Mouse (Mus musculus) ovary, postnatal 36 days (tissue): ENCODE measurements around the gene Lyst.

Source experiments
- DNase-seq: peaks from one replicate; pipeline ENCODE4 v3.0.0; 2022; ENCODE audit warnings: low spot score, mixed read lengths

Lyst gene

DNA sequence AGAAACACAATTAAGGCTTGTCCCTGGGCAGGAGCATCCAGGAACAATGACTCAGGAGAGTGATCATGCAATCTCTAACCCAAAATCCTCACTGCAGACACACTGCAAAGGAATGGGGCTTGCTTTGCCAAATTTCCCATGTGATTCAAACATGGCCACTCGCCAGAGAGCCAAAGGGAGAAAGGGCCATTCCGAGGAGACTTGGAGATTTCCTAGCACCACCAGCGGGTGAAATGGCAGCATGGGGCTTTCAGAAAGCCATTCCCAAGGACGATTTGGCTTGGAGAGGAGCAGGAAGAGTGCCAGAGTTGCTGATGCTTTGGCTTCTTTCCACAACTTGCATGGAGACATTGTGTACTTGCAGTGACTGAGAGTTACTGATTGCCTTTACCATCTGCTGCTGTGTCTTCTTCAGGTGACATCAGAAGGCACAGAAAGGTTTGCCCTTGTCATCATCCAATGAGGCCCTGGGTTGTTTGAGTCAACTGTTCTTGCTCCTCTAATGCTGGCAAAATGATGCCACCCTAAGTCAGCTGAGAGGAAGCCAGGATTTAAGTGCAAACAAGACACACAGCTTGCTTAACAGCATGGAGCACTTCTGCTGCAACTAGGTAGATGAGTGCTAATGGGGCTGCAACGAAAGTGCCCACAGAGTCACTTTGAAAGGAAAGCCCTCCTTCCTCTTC lies 16.5 kb upstream of the Lyst start:
- peak; percentile 65 for DNase-seq

DNA sequence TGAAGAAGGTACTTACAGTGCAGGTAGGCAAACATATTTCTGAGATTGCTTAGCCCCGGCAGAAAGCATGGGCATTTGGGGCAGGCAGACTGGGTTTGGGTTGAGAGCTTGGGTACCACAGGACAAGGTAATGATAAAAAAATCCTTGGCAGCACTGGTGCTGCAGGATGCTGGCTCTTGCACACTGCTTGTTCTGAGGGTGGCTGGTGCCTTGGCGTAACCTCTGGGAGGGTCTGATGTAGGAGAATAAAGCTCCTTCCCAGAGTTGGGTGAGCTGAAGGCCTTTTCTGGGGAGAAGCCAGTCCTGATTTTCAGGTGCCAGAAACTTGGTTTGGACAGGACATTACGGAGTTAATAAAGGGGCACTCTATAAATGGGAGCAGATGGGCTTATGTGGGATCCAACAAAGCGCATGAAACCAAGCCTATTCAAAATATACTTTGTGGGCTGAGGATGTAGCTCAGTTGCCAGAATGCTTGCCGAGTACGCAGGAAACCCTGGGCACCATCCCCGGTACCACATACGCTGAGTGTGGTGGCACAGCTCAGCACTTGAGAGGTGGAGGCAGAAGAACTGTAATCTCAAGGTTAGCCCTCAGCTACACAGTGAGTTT lies 15.8 kb upstream of the Lyst start:
- DNase-seq: no peak

DNA sequence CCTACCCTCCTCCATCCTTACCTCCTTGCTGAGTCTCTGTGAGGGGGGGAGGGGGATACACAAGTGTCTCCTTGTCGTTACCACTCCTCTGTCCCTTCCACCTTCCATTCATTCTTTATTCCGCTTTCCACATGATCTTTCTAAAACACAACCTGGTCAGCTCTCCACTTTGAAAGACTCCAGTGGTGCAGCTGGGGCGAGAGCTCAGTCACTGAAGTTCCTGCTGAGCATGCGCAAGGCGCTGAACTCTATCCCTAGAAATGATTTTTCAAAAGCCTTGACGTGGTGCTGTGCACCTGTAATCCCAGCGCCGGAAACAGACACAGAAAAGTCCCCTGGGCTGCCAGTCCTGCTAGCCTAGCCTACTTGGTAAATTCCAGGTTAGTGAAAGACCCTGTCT lies 15.1 kb upstream of the Lyst start:
- no peak for DNase-seq

DNA sequence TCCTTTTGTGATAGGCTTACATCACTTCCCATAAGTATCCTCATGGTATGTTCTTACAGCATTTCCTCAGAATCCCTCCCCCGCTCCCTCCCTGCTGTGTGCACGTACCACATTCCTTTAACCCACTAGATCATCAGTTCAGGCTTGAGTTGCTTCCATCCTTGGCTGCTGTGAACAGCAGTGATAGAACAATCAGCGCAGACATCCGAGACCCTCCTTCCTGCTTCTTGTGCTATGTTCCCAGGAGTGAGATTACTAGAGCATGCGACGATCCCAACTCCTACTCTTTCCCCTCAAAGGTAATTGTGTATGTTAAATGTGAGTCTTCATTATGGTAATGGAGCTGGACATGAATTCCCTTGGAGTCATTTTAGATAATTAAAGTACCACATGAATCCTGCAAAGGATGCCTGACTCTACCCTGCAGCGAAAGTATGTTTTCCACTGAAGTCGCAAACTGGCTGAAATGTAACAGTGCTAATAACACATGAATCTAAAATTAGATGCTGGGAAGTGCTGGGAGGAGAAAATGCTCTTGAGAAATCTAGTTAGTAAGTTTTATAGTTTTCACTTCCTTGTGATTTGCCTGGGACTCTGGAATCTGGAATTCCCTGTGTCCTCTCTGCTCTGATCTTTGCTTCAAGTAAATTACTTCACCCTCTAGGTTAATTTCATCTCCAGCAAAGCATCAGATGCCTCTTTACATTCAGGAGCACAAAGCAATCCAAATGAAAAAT lies 13.6 kb upstream of the Lyst start:
- no peak for DNase-seq

DNA sequence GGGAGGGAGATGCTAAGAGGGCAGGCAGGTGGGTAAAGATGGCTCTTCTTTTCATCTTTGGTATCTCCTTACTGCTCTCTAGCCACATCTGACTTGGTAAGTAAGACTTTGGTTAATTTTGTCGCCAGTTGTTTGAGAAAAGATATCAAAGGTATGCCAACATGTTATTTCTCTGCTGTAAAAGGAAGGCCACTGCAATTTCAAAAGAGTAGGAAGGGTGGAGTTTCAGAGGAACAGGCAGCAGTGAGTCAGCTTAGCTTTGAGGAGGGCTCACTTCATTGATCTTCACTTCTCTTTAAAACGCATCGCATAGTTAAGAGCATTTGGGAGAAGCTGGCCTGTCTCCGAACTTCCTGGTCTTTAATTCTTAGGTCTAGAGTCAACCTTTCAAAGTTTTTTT lies 8.2 kb upstream of the Lyst start:
- no peak for DNase-seq

DNA sequence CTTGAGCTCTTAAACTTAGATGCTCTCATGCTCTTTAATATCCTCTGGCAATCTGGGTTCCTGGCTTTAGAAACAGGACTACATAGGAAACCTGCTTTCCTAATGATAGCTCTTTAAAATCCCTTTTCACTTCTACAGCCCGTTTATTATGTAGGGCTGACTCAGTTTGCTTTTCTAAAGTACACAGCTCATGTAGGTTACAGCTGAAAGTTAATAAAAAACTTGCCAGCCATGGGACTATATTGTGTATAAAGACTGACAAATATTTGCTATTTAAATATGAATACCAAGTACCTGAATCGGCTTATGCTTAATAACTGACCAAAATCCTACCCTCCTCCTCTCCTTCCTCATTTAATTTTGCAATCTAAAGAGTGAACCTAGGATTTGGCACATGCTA lies 6.7 kb upstream of the Lyst start:
- no peak for DNase-seq

DNA sequence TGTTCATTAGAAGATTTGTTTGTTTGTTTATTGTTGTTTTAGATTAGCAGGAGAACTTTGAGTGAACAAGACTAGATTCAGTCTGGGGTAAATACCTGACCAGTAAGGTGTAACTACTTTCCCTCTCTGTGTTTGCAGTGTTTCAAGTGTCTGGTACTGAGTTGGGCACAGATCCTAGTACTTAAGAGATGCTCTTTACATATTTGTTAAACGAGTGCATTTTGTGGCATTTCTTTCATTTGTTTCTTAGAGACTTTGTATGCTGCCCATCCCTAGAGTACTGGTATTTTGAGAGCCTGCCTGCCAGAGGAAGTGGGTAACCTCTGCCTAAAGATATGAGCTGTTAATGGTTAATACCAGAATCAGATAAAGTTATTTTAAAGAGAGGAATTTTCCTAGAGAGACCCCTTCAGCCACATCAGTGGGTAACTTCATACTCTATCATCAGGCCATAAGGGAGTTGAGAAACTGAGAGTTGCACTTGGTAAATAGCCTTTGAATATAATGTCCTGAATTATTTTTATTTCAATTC lies 2.5 kb upstream of the Lyst start:
- DNase-seq: no peak

DNA sequence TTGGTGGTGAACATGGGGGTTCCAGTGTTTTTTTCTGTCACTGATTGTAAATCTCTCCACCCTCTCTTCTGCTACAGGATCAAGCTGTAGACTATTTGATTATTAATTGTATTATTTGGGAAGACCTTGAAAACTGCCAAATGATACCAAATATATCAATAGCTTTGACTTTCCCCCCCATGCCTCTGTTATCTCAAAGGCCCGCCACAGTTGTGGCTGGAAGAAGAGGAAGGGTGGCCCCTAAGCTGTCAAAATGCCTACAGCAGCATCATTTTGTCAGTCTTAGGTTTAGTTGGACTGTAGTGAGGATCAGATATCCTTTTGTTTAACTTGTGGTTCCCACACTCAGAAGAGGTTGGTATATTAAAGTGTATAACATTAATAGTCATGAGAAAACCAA lies 1.7 kb upstream of the Lyst start:
- no peak for DNase-seq

DNA sequence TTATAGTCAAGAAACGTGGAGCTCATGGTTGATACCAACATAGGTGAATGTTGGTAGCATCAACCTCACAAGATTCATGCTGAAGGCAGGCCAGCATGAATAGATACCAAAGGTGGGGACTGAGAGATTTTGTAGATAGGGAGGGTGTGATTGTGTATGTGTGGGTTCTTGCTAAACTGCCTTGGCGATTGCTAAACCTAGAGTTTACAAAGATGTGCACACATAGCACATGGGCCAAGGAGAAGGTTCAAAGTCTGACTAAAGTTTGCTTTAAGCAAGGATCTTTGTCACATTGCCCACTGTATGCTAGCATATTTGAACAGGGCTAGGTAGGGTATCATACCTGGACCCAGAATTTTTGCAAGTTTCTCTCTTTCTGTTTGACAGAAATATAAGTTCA lies 1.2 kb upstream of the Lyst start:
- DNase-seq: no peak

DNA sequence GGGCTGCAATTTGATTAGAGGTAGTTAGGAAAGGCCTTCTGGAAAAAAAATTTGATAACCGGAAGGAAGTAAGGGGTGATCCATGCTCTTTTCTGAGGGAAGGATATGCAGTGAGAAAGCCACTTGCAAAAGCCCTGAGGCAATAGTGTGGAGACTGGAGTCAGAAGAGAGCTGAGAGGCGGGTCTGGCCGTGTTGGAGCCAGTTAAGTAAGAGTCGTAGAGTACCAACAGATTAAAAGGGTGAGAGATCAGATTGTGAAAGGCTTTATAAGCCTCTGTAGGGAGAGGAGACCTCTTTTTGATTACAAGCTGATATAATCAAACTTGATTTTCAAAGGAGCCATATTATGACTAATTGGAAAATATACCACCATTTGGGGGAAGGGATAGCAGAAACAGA lies 1.7 kb downstream of the Lyst start:
- DNase-seq: no peak

DNA sequence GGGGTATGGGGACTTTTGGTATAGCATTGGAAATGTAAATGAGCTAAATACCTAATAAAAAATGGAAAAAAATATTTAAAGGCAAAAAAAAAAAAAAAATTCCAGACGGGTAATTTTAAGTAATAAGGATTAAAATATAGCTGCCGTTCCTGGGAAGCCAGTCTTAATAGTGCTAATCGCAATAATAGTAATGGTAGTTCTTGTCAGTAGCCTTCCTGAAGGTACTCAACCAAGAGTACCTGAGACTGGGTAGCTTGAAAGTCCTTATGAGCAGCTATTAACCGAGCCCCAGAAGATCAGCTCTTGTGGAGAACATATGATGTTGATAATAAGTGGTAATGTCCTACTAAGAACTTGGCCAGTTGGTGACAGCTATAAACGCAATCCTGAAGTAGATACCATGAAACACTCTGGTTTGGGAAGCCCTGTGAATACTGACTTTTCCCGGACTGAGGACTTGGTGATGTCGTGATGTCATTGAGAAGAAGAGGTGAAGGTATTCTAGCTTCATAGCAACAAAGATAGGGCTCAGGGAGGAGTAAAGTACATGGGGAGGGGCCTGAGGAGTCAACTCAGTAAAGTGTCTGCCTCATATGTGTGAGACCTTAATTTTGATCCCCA lies 6.3 kb downstream of the Lyst start:
- no peak for DNase-seq

DNA sequence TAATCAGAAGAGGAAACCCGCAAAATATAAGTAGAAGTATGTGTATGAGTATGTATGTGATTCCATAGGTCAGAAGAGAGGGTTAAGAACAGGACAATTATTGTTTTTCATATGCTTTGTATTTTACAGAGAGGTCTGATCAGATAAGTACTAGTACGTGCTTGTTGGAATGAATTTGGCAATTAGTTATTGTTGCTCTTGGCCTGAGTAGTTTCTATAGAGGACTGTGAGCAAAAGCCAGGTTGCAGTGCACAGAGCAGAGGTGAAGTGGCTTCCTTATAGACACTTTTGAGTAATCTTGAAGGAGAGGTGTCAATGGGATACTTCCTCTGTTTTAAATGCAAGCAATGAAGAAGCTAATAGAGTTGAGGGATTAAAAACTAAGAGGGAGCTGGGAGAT lies 7.7 kb downstream of the Lyst start:
- no peak for DNase-seq

DNA sequence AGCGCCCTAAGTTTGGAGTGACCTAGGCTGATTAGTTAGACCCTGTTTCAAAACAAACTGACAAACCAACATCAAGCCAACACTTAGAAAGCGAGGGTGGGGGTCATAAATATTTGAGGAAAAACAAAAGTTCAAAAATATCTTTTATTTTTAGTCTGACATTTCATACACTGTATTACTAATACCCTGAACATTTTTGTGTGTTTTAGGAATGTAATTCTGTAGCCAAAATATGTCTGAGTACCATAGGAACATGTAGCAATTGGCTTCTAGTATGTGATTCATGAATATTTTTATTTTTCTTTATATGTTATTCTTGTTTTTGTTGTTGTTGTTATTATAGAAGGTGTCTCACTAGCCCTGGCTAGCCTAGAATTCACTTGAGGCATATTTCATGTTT lies 11.2 kb downstream of the Lyst start:
- DNase-seq: no peak

DNA sequence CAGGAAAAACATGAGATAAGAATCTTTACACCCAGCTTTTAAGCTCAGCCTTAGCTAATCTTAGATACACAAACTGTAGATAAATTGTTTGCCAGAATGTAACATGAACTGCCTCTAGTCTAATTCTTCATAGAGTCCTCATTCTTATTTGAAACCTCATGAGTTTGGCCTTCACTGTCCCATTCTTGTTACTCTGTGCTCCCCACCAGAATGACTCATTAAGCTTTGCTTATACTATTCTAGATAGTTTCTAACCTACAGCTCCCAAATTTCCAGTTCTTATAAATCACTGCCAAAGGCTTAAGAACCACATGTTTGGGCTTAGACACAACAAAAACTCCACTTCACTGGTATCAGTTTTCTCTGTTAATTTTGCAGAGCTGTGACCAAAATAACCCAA lies 16.0 kb downstream of the Lyst start:
- no peak for DNase-seq

DNA sequence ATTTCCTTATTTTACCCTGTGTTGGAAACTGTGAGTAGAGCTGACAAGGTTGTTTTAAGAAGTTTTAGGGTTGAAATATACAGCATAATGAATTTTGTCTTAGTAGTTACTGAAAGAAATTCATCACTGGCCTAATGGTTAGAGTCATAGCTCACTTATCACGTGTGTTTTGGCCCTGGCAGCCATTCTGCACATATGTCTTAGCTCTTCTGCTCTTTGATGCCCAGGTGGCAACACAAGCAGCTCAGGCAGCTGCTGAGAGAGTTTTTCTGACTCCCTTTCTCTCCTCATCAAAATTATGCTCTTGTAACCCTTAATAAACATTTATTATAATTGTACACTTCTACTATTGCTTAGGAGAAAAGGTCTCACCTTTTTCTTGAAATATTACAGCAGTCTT lies 18.1 kb downstream of the Lyst start:
- no peak for DNase-seq

DNA sequence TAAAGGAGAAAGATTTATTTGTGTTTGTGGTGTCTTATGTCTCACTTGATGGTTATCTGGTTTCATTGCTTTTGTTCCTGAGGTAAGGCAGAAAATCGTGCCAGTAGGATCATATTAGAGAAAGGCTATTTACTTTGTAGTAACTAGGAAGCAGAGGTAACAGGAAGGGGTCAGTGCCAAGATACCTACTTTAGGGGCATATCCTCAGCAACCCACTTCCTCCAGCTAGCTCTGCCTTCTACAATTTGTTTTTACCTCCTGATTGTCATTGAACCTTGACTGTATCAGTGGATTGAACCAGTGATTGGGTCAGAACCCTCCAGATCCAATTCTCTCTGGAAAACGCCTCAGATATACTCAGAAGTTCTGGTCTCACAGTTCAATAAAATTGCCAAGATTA lies 19.5 kb downstream of the Lyst start:
- DNase-seq: no peak

DNA sequence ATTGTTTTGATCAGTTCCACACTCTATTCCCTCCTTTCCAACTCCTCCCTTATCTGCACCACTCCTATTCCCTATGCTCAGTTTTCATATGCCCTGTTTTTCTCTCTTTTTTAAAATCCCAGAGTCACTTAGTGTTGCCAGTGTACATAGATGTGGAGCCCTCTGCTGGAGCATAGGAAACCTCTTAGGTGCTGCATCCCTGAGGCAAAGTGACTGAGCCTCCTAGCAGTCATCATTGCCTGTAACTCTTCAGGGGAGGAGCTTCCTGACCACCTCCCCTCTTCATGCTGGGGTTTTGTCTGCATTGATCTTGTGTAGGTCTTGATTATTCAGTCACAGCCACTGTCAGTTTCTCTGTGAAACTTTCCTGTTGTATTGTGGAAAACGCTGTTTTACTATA lies 22.7 kb downstream of the Lyst start:
- no peak for DNase-seq

DNA sequence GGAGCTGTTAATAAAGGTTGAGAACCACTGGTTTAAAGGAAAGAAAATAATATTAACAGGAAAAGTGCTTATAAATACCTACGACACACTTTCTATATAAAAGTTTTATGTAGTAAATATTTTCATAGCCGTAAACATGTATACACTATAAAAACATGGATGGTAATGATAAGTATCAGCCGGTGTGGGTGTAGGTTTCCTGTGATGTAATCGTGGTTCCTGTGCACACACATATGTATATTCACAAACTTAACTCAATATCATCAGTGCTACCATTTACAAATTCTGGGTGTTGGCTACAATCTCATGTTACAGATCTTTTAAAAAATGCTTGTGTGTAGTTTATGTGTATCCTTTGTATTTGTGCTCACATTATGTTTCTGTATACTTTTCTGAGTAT lies 24.0 kb downstream of the Lyst start:
- DNase-seq: no peak

DNA sequence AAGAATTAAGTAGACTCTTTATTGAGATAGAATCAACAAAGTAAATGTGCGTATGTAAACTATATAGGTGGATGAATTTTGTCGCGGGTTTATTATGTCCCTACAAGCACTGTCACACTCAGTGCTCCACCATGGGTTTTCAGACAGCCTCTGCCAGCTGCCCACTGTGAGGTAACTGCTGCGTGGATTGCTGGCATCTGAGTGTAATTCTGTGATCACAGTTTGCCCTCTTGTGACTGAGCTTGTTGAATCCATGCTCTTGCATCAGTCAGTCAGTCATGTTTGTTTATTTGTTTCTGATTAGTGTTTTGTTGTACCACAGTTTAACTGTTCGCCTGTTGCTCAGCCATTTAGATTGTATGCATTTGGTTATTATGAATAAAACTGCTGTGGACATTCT lies 31.3 kb downstream of the Lyst start:
- DNase-seq: no peak

DNA sequence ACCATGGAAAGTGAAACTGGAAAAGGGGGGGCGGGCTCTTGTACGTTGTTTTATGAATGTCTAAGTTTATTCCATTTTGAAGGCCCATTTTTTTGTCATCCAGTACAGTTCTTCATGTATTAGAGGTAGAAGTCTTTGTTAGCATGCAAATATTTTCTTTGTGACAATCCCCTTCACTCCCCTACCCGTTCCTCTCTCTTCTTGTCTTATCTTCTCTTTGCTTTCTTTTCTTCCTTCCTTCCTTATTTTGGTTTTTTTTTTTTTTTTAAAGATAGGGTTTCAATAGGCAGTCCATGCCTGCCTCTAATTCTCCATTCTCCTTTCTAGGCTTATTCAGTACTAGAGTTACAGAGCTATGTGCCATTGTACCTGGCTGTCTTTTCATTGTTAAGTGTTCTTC lies 32.4 kb downstream of the Lyst start:
- no peak for DNase-seq

DNA sequence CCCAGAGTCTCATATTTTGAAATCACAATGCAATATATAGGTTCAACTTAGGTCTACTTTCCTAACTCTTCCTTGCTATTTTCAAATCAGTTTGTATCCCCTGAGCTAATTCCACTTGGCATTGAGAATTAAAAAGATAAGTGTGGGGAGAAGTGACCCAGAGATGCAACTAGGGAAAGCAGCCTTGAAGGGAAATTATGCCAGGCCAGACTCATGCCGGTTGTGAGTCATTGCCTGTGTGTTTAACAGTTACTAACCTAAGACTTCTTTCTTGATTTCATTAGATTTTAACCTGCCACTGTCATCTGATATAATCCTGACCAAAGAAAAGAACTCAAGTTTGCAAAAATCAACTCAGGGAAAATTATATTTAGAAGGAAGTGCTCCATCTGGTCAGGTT lies 43.5 kb downstream of the Lyst start:
- no peak for DNase-seq

DNA sequence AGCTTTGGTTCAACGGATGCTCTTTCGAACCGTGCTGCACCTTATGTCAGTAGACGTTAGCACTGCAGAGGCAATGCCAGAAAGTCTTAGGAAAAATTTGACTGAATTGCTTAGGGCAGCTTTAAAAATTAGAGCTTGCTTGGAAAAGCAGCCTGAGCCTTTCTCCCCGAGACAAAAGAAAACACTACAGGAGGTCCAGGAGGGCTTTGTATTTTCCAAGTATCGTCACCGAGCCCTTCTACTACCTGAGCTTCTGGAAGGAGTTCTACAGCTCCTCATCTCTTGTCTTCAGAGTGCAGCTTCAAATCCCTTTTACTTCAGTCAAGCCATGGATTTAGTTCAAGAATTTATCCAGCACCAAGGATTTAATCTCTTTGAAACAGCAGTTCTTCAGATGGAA lies 44.5 kb downstream of the Lyst start:
- no peak for DNase-seq

DNA sequence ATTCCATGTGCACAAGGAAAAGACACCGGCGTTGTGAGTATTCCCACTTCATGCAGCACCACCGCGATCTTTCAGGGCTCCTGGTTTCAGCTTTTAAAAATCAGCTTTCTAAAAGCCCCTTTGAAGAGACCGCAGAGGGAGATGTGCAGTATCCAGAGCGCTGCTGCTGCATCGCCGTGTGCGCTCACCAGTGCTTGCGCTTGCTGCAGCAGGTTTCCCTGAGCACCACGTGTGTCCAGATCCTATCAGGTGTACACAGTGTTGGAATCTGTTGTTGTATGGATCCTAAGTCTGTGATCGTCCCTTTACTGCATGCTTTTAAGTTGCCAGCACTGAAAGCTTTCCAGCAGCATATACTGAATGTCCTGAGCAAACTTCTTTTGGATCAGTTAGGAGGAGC lies 45.0 kb downstream of the Lyst start:
- no peak for DNase-seq
